ENCODE assay signal across 9 mouse cellular contexts in the genomic region with DNA sequence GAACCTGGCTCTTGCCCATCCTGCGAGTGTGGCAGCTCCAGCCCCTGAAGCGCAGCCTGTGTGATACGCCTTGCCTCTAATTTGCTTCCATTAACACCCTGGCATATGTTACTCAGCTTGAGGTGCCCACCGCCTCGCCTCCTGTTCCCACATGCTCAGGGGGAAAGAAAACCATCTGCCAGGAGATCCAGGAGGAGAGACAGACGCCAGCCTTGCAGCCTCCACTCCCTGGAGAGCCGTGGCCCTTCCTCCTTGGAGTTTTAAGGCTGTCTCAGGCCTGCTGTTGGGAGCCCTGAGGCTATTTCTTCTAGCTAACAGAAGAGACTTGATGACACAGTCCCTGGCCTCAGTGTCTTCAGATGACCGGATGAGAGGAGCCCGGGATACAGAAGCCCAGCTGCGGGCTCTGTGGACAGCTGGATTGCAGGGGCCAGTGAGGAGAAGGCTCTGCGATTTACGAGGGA. TPM values are rescaled to one million over a fixed set of nuclear protein-coding genes. Genes with fewer than 3 reads are reported as not detected.
A peak's percentile ranks its signal among the peaks of the same experiment; 100 is the strongest.
DNase-seq lines count a peak whose midpoint lies in the region; ATAC-seq and TF ChIP-seq lines count a peak whose summit lies in the region.
"Had no signal": no experiment of that assay in that cellular context is flagged by ENCODE, and none has a peak within 500 bp of the region (broad histone marks: within the 10 kb centered on the region; RNA-seq: fewer than 3 reads in every experiment).

No protein-coding gene starts in this region.

- DNase-seq in liver, adult 2 months (ENCODE audit: extremely low read depth, low read depth, low spot score) = no peak
- peak; percentile 90 for DNase-seq in forebrain, embryonic 14.5 days (ENCODE audit: low spot score)
- DNase-seq in left cerebral cortex, postnatal 36 days (ENCODE audit: low spot score in 2 of 2) = peak; percentile 67 to 69
- peak; percentile 38 for DNase-seq in right cerebral cortex, postnatal 14 days

- 76% methylated on average over 12 of the region's 12 CpGs for WGBS in liver, adult 2 months
- WGBS in liver, embryonic 12.5 days (ENCODE audit: insufficient replicate concordance) = 51% methylated on average over 12 of the region's 12 CpGs
- 58% methylated on average over 12 of the region's 12 CpGs for WGBS in forebrain, embryonic 14.5 days
- 29% methylated on average over 12 of the region's 12 CpGs for WGBS in hindbrain, embryonic 13.5 days

- H3K4me3 ChIP-seq in liver, adult 2 months (ENCODE audit: insufficient read depth, low read depth, low read length) = no peak overlapping the region
- no peak overlapping the region for H3K4me3 ChIP-seq in liver, embryonic 12.5 days
- H3K4me3 ChIP-seq in forebrain, embryonic 14.5 days (ENCODE audit: low read depth, low read length) = no peak overlapping the region
- H3K4me3 ChIP-seq in hindbrain, embryonic 13.5 days = no peak overlapping the region
- H3K4me3 ChIP-seq: erythroblast, embryonic 14.5 days had no signal

- ATAC-seq in liver, embryonic 12.5 days = no peak
- ATAC-seq in forebrain, embryonic 14.5 days = peak; percentile 88
- 0 out of 2 replicates have a peak, but pooled peaks have one; percentile 4 for ATAC-seq in hindbrain, embryonic 13.5 days (ENCODE audit: low FRiP score)
- ATAC-seq in granulocyte monocyte progenitor cell, adult 5-6 weeks (replicated peaks; ENCODE audit: poor library complexity, severe bottlenecking) = no peak
- no peak for ATAC-seq in monocyte, adult 5-6 weeks (replicated peaks; ENCODE audit: insufficient number of reproducible peaks, low FRiP score, low TSS enrichment, poor library complexity, severe bottlenecking)

- H3K27me3 ChIP-seq in liver, adult 2 months (ENCODE audit: control insufficient read depth, insufficient read depth, low read length) = no peaks in the 10 kb centered on the region
- no peaks in the 10 kb centered on the region for H3K27me3 ChIP-seq in liver, embryonic 12.5 days (replicated peaks)
- no peaks in the 10 kb centered on the region for H3K27me3 ChIP-seq in forebrain, embryonic 14.5 days (replicated peaks; ENCODE audit: control insufficient read depth, insufficient read depth, low read length)
- no peaks in the 10 kb centered on the region for H3K27me3 ChIP-seq in hindbrain, embryonic 13.5 days

- no peaks in the 10 kb centered on the region for H3K79me2 ChIP-seq in liver, adult 2 months (ENCODE audit: control insufficient read depth, insufficient read depth, low read length)

- no peak overlapping the region for H3K4me2 ChIP-seq in liver, embryonic 12.5 days
- H3K4me2 ChIP-seq in forebrain, embryonic 14.5 days (ENCODE audit: low read length) = no peak overlapping the region
- no peak overlapping the region for H3K4me2 ChIP-seq in hindbrain, embryonic 13.5 days

- no peak for TF ChIP-seq POLR2A in liver, adult 2 months (IDR thresholded peaks at IDR 0.05; ENCODE audit: extremely low read depth, insufficient read depth, low read length)

- H3K27ac ChIP-seq in liver, adult 2 months (replicated peaks; ENCODE audit: insufficient read depth, low read depth, low read length) = peak overlapping the region; percentile 16; the same call in 1 of the 2 replicates
- H3K27ac ChIP-seq in liver, embryonic 12.5 days = no peak overlapping the region
- H3K27ac ChIP-seq in forebrain, embryonic 14.5 days (ENCODE audit: low read depth, low read length) = peak overlapping the region; percentile 68
- H3K27ac ChIP-seq in hindbrain, embryonic 13.5 days = peak overlapping the region; percentile 85

- intact Hi-C loops in left cerebral cortex, postnatal 36 days (cut with DNase I) = no loop called here

- H3K9ac ChIP-seq in liver, adult 2 months (ENCODE audit: low read depth, low read length) = no peak overlapping the region
- H3K9ac ChIP-seq in liver, embryonic 12.5 days = no peak overlapping the region
- 0 out of 2 replicates have a peak overlapping the region, but pooled peaks have one; percentile 17 for H3K9ac ChIP-seq in forebrain, embryonic 14.5 days (ENCODE audit: low read length)
- H3K9ac ChIP-seq in hindbrain, embryonic 13.5 days = peak overlapping the region; percentile 39; the same call in 1 of the 2 replicates

- no peak for TF ChIP-seq CTCF in liver, adult 2 months (IDR thresholded peaks at IDR 0.05; ENCODE audit: low read depth, low read length)

- no peaks in the 10 kb centered on the region for H3K9me3 ChIP-seq in liver, embryonic 12.5 days (replicated peaks)
- H3K9me3 ChIP-seq in forebrain, embryonic 14.5 days (replicated peaks; ENCODE audit: control insufficient read depth, low read length) = no peaks in the 10 kb centered on the region
- H3K9me3 ChIP-seq in hindbrain, embryonic 13.5 days = no peaks in the 10 kb centered on the region

- H3K4me1 ChIP-seq in liver, adult 2 months (ENCODE audit: control insufficient read depth, insufficient read depth, low read length) = no peaks in the 10 kb centered on the region; the same call in 1 of the 2 replicates
- H3K4me1 ChIP-seq in liver, embryonic 12.5 days = no peaks in the 10 kb centered on the region
- H3K4me1 ChIP-seq in forebrain, embryonic 14.5 days (ENCODE audit: control insufficient read depth, insufficient read depth, low read length) = peaks cover 31% of the 10 kb centered on the region
- H3K4me1 ChIP-seq in hindbrain, embryonic 13.5 days (replicated peaks) = peaks cover 90% of the 10 kb centered on the region

- no peaks in the 10 kb centered on the region for H3K36me3 ChIP-seq in liver, adult 2 months (ENCODE audit: control insufficient read depth, insufficient read depth, low read length)
- no peaks in the 10 kb centered on the region for H3K36me3 ChIP-seq in liver, embryonic 12.5 days
- H3K36me3 ChIP-seq in forebrain, embryonic 14.5 days (ENCODE audit: control insufficient read depth, insufficient read depth, low read length) = no peaks in the 10 kb centered on the region
- no peaks in the 10 kb centered on the region for H3K36me3 ChIP-seq in hindbrain, embryonic 13.5 days

RNA-seq across cellular contexts. Expression of gene Afap1, which starts 32.1 kb away (rescaled TPM):
- 0.55 and 1.1 TPM in 2 replicates for total RNA-seq in liver, adult 2 months (2014; rRNA removed)
- polyA plus RNA-seq in liver, adult 2 months (2012; rRNA removed) = 0.46 and 0.73 TPM in 2 replicates
- 2.6 and 2.7 TPM in 2 replicates for polyA plus RNA-seq in liver, embryonic 12.5 days (2016; fragmentation: Nextera tagmentation; extraction: Ambion mirVana)
- polyA plus RNA-seq in forebrain, embryonic 14.5 days (2014; fragmentation: Nextera tagmentation; extraction: Ambion mirVana) = 36.9 and 45.8 TPM in 2 replicates
- 82.8 and 86.5 TPM in 2 replicates for polyA plus RNA-seq in hindbrain, embryonic 13.5 days (2015; fragmentation: Nextera tagmentation; extraction: Ambion mirVana)
- 10 to 100 TPM; 27.0 to 30.4 TPM for total RNA-seq in left cerebral cortex, postnatal 36 days (2021)
- 23.7 and 36.0 TPM in 2 replicates for total RNA-seq in granulocyte monocyte progenitor cell, adult 5-6 weeks (2014; fragmentation: Nextera tagmentation)
- total RNA-seq in granulocyte monocyte progenitor cell, adult 5-6 weeks (2017) = 17.9 and 20.4 TPM in 2 replicates
- total RNA-seq in monocyte, adult 5-6 weeks (2017) = 0.86 to 1.9 TPM (median 1.3 TPM) in 3 replicates

Comparison
In these comparisons a context has a peak if more than half of its experiments do, and no peak if none do; other contexts are left out.
1. H3K9ac ChIP-seq: peak in forebrain, embryonic 14.5 days (single experiment) and hindbrain, embryonic 13.5 days (single experiment); none in liver, adult 2 months (single experiment) and liver, embryonic 12.5 days (single experiment).
2. ATAC-seq: peak in forebrain, embryonic 14.5 days (single experiment) and hindbrain, embryonic 13.5 days (single experiment); none in liver, embryonic 12.5 days (single experiment), granulocyte monocyte progenitor cell, adult 5-6 weeks (single experiment) and monocyte, adult 5-6 weeks (single experiment).